Mouse (Mus musculus) embryonic fibroblast, embryonic 13.5 days (primary cell): Measurements from ENCODE around the gene Rimklb. TPM values are rescaled to one million over a fixed set of nuclear protein-coding genes. Genes with fewer than 3 reads are reported as not detected.
A peak's percentile ranks its signal among the peaks of the same experiment; 100 is the strongest.
"Not testable (repeated sequence)": the region's sequence is repeated elsewhere in the genome, so short reads cannot be mapped to it uniquely, and the experiment has no call there.

Source experiments
- H3K27ac ChIP-seq: 2 replicates; pipeline ENCODE4 v1.5.1; 2012; ENCODE audit warnings: low read length, control low read depth, inconsistent platforms; ENCODE audit not compliant: insufficient read depth
- H3K4me1 ChIP-seq: 2 replicates; pipeline ENCODE4 v1.6.1; 2011; ENCODE audit warnings: low read length; ENCODE audit not compliant: control insufficient read depth, insufficient read depth
- H3K4me3 ChIP-seq: 2 replicates; pipeline ENCODE4 v1.5.1; 2011; ENCODE audit warnings: mild to moderate bottlenecking, control low read depth, low read length; ENCODE audit not compliant: insufficient read depth
- CTCF ChIP-seq: IDR thresholded peaks from 2 replicates; pipeline ENCODE4 v1.5.1; 2011; ENCODE audit warnings: mild to moderate bottlenecking, control low read depth, low read length, moderate library complexity, borderline replicate concordance; ENCODE audit not compliant: insufficient read depth
- POLR2A ChIP-seq: IDR thresholded peaks from 2 replicates; pipeline ENCODE4 v1.6.1; 2011; ENCODE audit warnings: low read depth, mild to moderate bottlenecking, control low read depth, low read length, moderate library complexity
- polyA plus RNA-seq: library from polyadenylated mRNA; stranded (reverse); fragments of >200 nt; gene quantifications from 2 replicates; pipeline ENCODE4 v1.2.4, GENCODE M21; 2011; ENCODE audit warnings: low read depth; ENCODE audit not compliant: missing spikeins, insufficient read length

The Rimklb gene
- polyA plus RNA-seq, 1 experiment = 1.3 TPM

DNA sequence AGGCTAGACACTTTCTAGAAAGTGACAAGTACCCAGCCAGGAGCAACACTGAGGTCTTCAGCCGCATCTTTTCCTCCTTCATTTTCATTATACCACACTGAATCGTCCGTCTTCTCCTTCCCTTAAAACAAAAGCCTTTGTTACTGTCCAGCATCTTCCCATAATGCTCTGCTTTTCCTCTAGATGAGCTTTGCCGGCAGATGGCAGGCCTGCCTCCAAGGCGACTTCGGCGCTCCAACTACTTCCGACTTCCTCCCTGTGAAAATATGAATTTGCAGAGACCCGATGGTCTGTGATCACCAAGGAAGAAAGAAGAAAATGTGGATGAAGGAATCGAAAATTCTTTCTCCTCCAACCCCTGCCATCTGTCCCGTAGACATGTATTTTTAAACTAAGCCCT is 29.6 kb upstream of the Rimklb start:
- no peak overlapping the region for H3K27ac ChIP-seq
- no peak overlapping the region for H3K4me3 ChIP-seq
- TF ChIP-seq CTCF (no peak), POLR2A (no peak)
- peaks cover 7% of the 10 kb centered on the region; the same call in 1 of the 2 replicates for H3K4me1 ChIP-seq

DNA sequence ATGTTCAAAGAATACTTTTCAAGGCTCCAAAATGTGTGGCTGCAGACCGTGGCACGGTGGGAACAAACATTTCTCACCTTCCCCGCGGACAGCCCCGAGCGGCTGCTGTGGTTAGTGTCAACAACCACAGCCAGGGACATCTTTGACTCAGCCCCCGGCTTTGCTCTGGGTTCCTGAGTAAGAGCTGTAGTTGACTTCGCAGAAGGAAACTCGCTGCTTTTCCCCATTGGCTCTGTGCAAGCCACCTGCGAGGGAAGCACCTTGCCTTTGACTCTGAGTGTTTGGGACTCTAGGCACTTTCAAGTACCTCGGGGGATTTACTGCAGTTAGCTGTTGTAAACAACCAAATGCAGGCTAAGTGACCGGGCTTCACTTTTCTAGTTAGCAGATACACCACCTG is 29.0 kb upstream of the Rimklb start:
- TF ChIP-seq CTCF (no peak), POLR2A (no peak)
- Histone ChIP-seq H3K4me3 (no peak overlapping the region), H3K27ac (no peak overlapping the region), H3K4me1 (peaks cover 4% of the 10 kb centered on the region; the same call in 1 of the 2 replicates)

DNA sequence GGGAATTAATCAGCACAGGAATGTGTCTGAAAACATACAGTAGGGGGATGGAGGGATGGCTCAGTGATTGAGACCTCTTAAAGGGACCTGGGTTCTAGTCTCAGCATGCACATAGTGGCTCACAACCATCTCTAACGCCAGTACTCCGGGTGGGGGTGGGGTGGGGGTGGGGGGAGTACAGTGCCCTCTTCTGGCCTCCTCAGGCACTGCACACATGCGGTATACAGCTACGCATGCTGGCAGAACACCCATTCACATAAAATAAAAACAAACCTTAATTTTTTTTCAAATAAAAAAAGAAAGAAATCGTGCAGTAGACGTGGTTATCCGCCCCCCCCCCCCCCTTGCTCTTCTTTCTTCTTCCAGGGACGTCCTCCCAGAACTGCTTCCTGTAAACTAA is 24.7 kb upstream of the Rimklb start:
- no peaks in the 10 kb centered on the region for H3K4me1 ChIP-seq
- no peak overlapping the region for H3K4me3 ChIP-seq
- no peak overlapping the region for H3K27ac ChIP-seq
- TF ChIP-seq CTCF (no peak), POLR2A (no peak)

DNA sequence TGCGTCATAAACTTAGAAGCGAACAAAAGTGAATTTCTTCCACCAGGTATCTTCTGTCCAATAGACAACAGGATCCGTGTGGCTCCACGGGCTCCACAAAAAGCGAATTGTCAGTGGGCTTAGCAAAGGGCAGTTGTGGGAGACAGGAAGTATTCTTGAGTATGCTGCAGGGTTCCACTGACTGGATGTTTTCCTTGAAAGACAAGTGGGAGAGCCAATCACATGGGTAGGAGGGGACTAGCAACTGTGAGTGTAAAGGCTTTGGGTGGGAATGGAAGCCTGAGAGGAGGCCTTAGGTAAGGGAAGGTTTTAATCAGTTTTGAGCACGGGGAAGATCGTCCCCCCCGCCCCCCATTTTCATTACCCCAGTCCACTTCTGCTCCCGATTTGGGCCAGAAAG is 24.0 kb upstream of the Rimklb start:
- H3K4me1 ChIP-seq = no peaks in the 10 kb centered on the region
- no peak overlapping the region for H3K4me3 ChIP-seq
- no peak overlapping the region for H3K27ac ChIP-seq
- TF ChIP-seq POLR2A = no peak
- TF ChIP-seq CTCF = no peak

DNA sequence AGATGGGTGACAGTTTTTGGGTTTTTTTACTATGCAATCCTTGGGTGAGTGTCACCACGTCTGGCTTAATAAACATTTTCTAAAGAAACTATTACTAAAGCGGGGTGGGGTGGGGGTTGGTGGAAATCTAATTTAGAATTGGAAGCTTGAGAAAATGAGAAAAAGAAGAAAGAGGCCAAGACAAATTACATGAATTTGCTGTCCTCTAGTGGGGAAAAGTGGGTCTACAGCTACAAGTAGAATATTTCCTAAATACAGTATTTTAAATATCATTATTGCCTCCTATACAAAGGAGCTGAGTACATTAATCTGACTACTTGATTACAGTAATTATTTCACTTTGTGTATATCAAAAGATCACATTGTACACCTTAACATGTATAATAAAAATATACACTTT is 20.8 kb upstream of the Rimklb start:
- Histone ChIP-seq H3K27ac (no peak overlapping the region), H3K4me1 (no peaks in the 10 kb centered on the region), H3K4me3 (no peak overlapping the region)
- no peak for TF ChIP-seq POLR2A
- no peak for TF ChIP-seq CTCF

DNA sequence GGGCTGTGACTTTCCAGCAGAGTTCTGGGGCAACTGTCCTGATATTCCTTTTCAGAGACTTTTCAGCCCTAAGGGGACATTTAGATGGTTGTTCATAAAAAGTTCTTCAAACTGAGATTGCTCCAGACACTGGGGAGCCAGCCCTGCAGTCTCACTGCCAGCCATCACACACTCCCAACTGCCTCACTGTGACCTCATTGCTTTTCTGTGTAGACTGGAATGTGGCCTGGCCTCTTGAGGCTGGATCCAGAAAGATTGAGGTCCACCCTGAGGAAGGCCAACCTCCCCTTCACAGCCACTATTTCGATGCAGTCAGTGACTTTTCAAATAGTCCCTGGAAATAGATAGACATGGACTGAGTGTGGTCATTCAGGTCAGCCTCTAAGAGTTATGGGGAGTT is 19.1 kb upstream of the Rimklb start:
- Histone ChIP-seq H3K4me1 (no peaks in the 10 kb centered on the region; the same call in 1 of the 2 replicates), H3K27ac (no peak overlapping the region), H3K4me3 (no peak overlapping the region)
- TF ChIP-seq CTCF (no peak), POLR2A (no peak)

DNA sequence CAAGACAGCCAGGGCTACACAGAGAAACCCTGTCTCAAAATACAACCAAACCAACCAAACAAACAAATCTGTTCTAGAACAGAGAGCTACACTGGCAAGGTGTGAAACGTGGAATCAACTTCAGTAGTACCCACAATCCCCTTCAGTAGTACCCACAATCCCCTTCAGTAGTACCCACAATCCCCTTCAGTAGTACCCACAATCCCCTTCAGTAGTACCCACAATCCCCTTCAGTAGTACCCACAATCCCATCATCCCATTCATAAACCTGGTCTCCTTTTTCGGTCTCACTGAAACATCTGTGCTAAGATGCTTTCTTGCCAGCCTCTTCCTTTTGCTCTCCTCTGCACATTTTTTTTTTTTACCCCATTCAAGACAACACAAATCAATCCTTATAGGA is 17.2 kb upstream of the Rimklb start:
- H3K27ac ChIP-seq = not testable (repeated sequence)

DNA sequence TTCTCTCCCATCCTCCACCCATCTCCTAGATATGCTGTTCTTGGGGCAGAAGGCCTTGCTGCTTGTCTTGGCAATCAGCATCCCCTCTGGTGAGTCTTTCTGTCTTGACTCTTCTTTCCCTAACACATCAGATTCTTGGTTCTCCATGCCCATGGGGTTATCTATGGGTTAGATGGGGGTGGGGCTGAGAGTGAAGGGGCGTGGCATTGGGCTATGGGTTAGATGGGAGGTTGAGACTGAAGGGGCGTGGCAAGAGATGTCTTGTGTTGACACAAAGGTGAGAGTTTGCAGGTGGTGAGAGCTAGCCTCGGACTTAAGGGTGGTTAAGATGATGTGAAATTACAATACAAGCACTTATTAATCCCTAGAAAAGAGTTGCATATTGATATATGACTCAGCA is 15.8 kb upstream of the Rimklb start:
- Histone ChIP-seq H3K4me1 (no peaks in the 10 kb centered on the region; the same call in 1 of the 2 replicates), H3K4me3 (no peak overlapping the region), H3K27ac (no peak overlapping the region)
- no peak for TF ChIP-seq POLR2A
- no peak for TF ChIP-seq CTCF

More for the DNA sequence above, 17.2 kb upstream of the Rimklb start:
- H3K4me1 ChIP-seq, H3K4me3 ChIP-seq: not testable (repeated sequence)

DNA sequence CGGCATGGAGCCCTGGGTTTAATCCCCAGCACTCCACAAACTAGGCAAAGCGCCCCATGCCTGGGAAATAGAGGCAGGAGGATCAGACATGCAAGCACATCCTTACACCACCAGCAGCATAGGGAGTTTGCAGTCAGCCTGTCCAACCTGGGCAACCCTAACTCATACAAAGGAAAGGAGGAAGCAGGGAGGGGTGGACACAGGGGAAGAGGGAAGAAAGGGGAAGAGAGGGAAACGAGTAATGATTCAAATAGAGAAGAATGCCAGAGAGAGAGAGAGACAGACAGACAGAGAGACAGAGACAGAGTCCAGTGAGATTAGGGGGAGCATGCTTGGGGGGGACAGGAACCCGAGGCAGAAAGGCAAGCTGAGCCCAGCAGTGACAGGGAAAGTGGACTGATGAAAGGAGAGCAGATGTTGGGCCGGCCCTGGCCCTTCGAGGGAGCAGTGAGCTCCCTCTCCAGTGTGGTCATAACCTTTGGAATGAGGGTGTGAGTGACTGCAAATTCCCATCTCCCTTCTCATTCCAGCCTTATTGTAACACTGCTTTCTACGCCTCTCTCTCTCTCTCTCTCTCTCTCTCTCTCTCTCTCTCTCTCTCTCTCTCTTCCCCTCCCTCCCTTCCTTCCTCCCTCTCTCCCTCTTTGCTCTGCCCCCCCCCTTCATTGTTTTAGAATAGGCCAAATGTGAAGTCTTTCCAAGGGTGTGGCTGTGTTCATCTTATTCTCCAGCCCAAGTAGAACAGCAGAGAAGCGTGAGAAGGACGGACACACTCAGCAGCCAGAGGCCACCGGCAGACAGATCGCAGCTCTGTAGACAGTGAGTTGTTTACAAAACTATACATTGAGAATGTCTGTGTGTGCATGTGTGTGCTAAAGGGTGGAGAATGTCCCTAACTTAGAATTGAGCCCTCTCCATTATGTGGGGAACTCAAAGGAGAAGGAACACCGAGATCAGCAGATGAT is 14.6 kb upstream of the Rimklb start:
- H3K4me1 ChIP-seq = no peaks in the 10 kb centered on the region; the same call in 1 of the 2 replicates
- H3K4me3 ChIP-seq = no peak overlapping the region

DNA sequence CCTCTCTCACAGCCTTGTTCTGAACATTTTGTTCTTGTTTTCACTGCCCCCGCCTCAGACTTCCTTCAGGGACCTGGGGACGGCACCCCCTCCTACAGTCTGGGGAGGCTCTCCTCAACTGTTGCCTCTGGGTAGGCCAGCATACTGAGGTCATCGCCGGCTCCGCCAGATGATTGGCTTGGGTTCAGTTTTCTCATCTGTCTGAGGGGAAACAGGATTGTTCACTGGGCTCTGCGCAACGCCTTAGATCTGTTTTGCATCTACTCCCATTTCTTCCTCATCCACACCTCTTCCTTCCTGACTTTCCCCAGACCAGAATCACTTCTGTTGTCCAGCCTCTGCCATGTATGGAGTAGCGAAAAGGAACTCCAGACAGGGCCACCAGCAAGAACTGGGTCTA is 9.9 kb upstream of the Rimklb start:
- H3K4me1 ChIP-seq = no peaks in the 10 kb centered on the region; the same call in 1 of the 2 replicates
- no peak overlapping the region for H3K4me3 ChIP-seq
- no peak overlapping the region for H3K27ac ChIP-seq
- TF ChIP-seq CTCF = no peak
- no peak for TF ChIP-seq POLR2A

More for the DNA sequence above, 14.6 kb upstream of the Rimklb start:
- H3K27ac ChIP-seq = peak overlapping the region; percentile 54
- TF ChIP-seq POLR2A = peak; percentile 29; the same call in 1 of the 2 replicates
- no peak for TF ChIP-seq CTCF

DNA sequence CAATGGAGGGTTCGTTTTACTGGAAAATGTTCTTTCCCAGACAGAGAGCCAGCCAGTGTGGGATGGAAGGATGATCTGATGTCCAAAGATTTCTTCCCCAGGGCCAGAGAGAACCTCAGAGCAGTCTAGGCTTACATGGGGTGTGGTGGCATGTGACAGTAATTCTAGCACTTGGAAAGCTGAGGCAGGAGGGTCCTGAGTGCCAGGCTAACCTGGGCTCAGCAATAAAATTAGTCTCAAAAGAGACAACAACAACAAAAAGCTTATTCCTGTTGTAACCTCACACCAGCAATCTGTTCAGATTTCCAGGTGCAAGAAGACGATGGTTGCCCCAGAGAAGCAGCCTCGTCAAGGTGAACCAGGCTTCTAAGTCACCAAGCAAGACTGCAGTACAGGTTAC is 7.0 kb upstream of the Rimklb start, which contains the start of gene Mfap5:
Mfap5 (plus strand) TSS at position 301 of the 400 bp plus-strand sequence.
- no peak within 1 kb of the TSS for H3K4me3 ChIP-seq
- no peak within 1 kb of the TSS for H3K27ac ChIP-seq
- no peak for TF ChIP-seq POLR2A
- no peak for TF ChIP-seq CTCF
- H3K4me1 ChIP-seq = no peaks in the 10 kb centered on the region
